Mouse (Mus musculus) bone marrow macrophage, adult 2 months (primary cell): ENCODE data around the gene Gtsf2.

ENCODE experiments used
- CTCF ChIP-seq: IDR thresholded peaks from 2 replicates; pipeline ENCODE4 v1.5.1; 2012; ENCODE audit warnings: low read depth, mild to moderate bottlenecking, low read length, moderate library complexity
- POLR2A ChIP-seq: IDR thresholded peaks from 2 replicates; pipeline ENCODE4 v1.6.1; 2012; ENCODE audit warnings: mild to moderate bottlenecking, low read depth, low read length, borderline replicate concordance

- TF ChIP-seq CTCF (no peak), POLR2A (no peak)
Observed at GRCm38 (mm10) chr15:103484490-103484889, 36.2 kb upstream of the Gtsf2 start.
